Mouse (Mus musculus): Measurements from ENCODE around the gene Mettl23. TPM values are rescaled to one million over a fixed set of nuclear protein-coding genes. Genes with fewer than 3 reads are reported as not detected.

Mettl23 gene
- polyA plus RNA-seq, 1 experiment from 2014 or later: 56.9 TPM

Other genes with a start within 250 kb of the Mettl23 start
- 5.5 and 6.1 TPM in 2 replicates for gene Rhbdf2, start 216.3 kb upstream of the Mettl23 start, polyA plus RNA-seq (2016; fragmentation: Nextera tagmentation; extraction: Ambion mirVana)
- 0.76 and 1.2 TPM in 2 replicates for gene Prcd, start 189.7 kb upstream of the Mettl23 start, polyA plus RNA-seq (2016; fragmentation: Nextera tagmentation; extraction: Ambion mirVana)
- 5.0 and 5.7 TPM in 2 replicates for gene Cygb, start 189.0 kb upstream of the Mettl23 start, polyA plus RNA-seq (2016; fragmentation: Nextera tagmentation; extraction: Ambion mirVana)
- gene St6galnac1, start 67.8 kb upstream of the Mettl23 start, polyA plus RNA-seq (2016; fragmentation: Nextera tagmentation; extraction: Ambion mirVana): not detected in 2 replicates
- gene Mxra7, start 15.2 kb upstream of the Mettl23 start, polyA plus RNA-seq (2016; fragmentation: Nextera tagmentation; extraction: Ambion mirVana): 18.1 and 23.2 TPM in 2 replicates
- gene Jmjd6, start 171 bp downstream of the Mettl23 start, polyA plus RNA-seq (2016; fragmentation: Nextera tagmentation; extraction: Ambion mirVana): 88.3 and 97.5 TPM in 2 replicates
- gene Mfsd11, start 9.2 kb downstream of the Mettl23 start, polyA plus RNA-seq (2016; fragmentation: Nextera tagmentation; extraction: Ambion mirVana): 23.8 and 26.8 TPM in 2 replicates
- 890 and 902 TPM in 2 replicates for gene Srsf2, start 9.8 kb downstream of the Mettl23 start, polyA plus RNA-seq (2016; fragmentation: Nextera tagmentation; extraction: Ambion mirVana)
- gene Mgat5b, start 75.6 kb downstream of the Mettl23 start, polyA plus RNA-seq (2016; fragmentation: Nextera tagmentation; extraction: Ambion mirVana): 2.3 and 3.3 TPM in 2 replicates